Mouse (Mus musculus): Measurements from ENCODE around the gene Klf11. TPM values are rescaled to one million over a fixed set of nuclear protein-coding genes. Genes with fewer than 3 reads are reported as not detected.

The Klf11 gene
- total RNA-seq, 1 experiment from 2014 or later, result 35.9 TPM

Other genes starting within 250 kb of the Klf11 start
- gene Taf1b, start 152.9 kb upstream of the Klf11 start, total RNA-seq (2017), result 44.6 to 78.9 TPM (median 57.4 TPM) in 3 replicates
- gene Grhl1, start 79.0 kb upstream of the Klf11 start, total RNA-seq (2017), result 0.29 to 3.6 TPM (median 1.4 TPM) in 3 replicates
- not detected in 3 replicates for gene Cys1, start 30.5 kb downstream of the Klf11 start, total RNA-seq (2017)
- 5.4 to 11.1 TPM (median 6.5 TPM) in 3 replicates for gene Rrm2, start 57.0 kb downstream of the Klf11 start, total RNA-seq (2017)
- 3.0 to 7.7 TPM (median 4.0 TPM) in 3 replicates for gene Mboat2, start 179.6 kb downstream of the Klf11 start, total RNA-seq (2017)